ENCODE assay signal across 9 mouse cellular contexts in the genomic region with DNA sequence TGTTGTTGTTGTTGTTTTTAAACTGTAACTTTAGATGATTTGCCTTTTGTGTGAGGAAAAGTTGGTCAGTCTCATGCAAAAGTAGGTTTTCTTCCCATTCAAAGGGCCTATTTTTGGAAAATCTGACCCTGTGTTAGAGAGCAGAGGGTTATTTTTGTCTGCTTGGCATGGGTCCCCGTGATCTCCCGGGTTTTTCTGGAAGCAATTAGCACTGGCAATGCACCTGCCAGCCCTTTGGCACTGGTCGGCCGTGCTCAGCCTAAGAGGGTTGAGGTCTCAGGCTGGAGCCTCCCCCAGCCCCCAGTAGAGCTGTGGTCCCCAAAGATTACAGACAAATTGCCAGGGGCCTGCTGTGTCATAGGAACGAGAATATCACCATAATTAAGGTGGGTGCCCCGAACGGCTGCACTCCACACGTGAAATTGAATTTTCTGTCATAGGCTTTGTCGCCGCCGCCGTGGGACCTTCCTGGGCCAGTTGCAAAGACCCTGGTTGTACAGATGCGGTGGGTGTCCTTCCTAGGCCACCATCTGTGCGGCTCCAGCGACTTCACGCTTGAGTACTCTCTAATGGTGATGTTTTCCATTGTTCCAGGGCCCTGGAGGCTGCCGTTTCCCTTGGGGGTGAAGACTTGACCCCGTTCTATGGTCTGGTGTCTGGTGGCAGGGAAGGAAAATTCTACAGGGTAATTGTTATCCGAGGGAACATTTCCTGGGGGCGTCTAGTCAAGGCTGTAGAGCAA. TPM values are rescaled to one million over a fixed set of nuclear protein-coding genes. Genes with fewer than 3 reads are reported as not detected.
DNase-seq lines count a peak whose midpoint lies in the region; ATAC-seq and TF ChIP-seq lines count a peak whose summit lies in the region.
"Had no signal": no experiment of that assay in that cellular context is flagged by ENCODE, and none has a peak within 500 bp of the region (broad histone marks: within the 10 kb centered on the region; RNA-seq: fewer than 3 reads in every experiment).

No protein-coding gene starts in this region.

- H3K27me3 ChIP-seq in forebrain, embryonic 10.5 days (ENCODE audit: poor library complexity, severe bottlenecking): peaks cover 47% of the 10 kb centered on the region
- H3K27me3 ChIP-seq in forebrain, postnatal 0 days (ENCODE audit: insufficient read depth, low read length): no peaks in the 10 kb centered on the region
- no peaks in the 10 kb centered on the region for H3K27me3 ChIP-seq in embryonic facial prominence, embryonic 15.5 days
- peaks cover 14% of the 10 kb centered on the region for H3K27me3 ChIP-seq in hindbrain, embryonic 12.5 days

- 0 out of 2 replicates have a peak overlapping the region, but pooled peaks have one; percentile 5 for H3K4me3 ChIP-seq in forebrain, embryonic 10.5 days
- no peak overlapping the region for H3K4me3 ChIP-seq in forebrain, postnatal 0 days (ENCODE audit: low read depth, low read length)
- no peak overlapping the region for H3K4me3 ChIP-seq in embryonic facial prominence, embryonic 15.5 days (replicated peaks)
- H3K4me3 ChIP-seq in hindbrain, embryonic 12.5 days: no peak overlapping the region

- no peak for TF ChIP-seq CTCF in forebrain, postnatal 0 days (IDR thresholded peaks at IDR 0.05; ENCODE audit: low read depth)
- TF ChIP-seq CTCF in brain, embryonic 14.5 days (IDR thresholded peaks at IDR 0.05; ENCODE audit: borderline replicate concordance, extremely low read depth, insufficient read depth, insufficient read length): no peak

- 43% methylated on average over 20 of the region's 20 CpGs for WGBS in forebrain, embryonic 10.5 days
- 21% methylated on average over 20 of the region's 20 CpGs for WGBS in forebrain, postnatal 0 days
- 50% methylated on average over 20 of the region's 20 CpGs for WGBS in embryonic facial prominence, embryonic 15.5 days
- 27% methylated on average over 20 of the region's 20 CpGs for WGBS in hindbrain, embryonic 12.5 days

- no peak for TF ChIP-seq POLR2A in brain, embryonic 14.5 days (IDR thresholded peaks at IDR 0.05; ENCODE audit: borderline replicate concordance, extremely low read depth, insufficient read depth, insufficient read length, poor library complexity, severe bottlenecking)

- no peak; the same call in 1 of the 2 replicates for ATAC-seq in forebrain, postnatal 0 days
- ATAC-seq in embryonic facial prominence, embryonic 15.5 days (ENCODE audit: insufficient number of reproducible peaks, low FRiP score, low TSS enrichment, low read depth): peak; percentile 48; the same call in 1 of the 2 replicates
- peak; percentile 68; the same call in 1 of the 2 replicates for ATAC-seq in hindbrain, embryonic 12.5 days (ENCODE audit: low FRiP score)
- no peak for ATAC-seq in megakaryocyte-erythroid progenitor cell, adult 5-6 weeks (replicated peaks; ENCODE audit: low FRiP score, low TSS enrichment, poor library complexity, severe bottlenecking)

- H3K9me3 ChIP-seq in forebrain, embryonic 10.5 days: no peaks in the 10 kb centered on the region
- no peaks in the 10 kb centered on the region for H3K9me3 ChIP-seq in forebrain, postnatal 0 days (ENCODE audit: low read length)
- H3K9me3 ChIP-seq in embryonic facial prominence, embryonic 15.5 days (replicated peaks): no peaks in the 10 kb centered on the region
- H3K9me3 ChIP-seq in hindbrain, embryonic 12.5 days (replicated peaks): no peaks in the 10 kb centered on the region

- peak; percentile 58 for DNase-seq in forebrain, embryonic 10.5 days (ENCODE audit: extremely low spot score, low spot score)
- DNase-seq in forebrain, postnatal 0 days: no peak
- peak; percentile 64 for DNase-seq in brain, embryonic 14.5 days (ENCODE audit: low read depth)
- DNase-seq in right cerebral cortex, adult 18-20 months: no peak
- DNase-seq in lung, postnatal 36 days: no peak
- DNase-seq: thymus, postnatal 25 days had no signal

- no peak overlapping the region for H3K9ac ChIP-seq in forebrain, postnatal 0 days
- H3K9ac ChIP-seq in embryonic facial prominence, embryonic 15.5 days: no peak overlapping the region
- H3K9ac ChIP-seq in hindbrain, embryonic 12.5 days: no peak overlapping the region

- peaks cover 42% of the 10 kb centered on the region for H3K4me1 ChIP-seq in forebrain, embryonic 10.5 days
- peaks cover 15% of the 10 kb centered on the region for H3K4me1 ChIP-seq in forebrain, postnatal 0 days (ENCODE audit: insufficient read depth)
- peaks cover 18% of the 10 kb centered on the region for H3K4me1 ChIP-seq in embryonic facial prominence, embryonic 15.5 days
- peaks cover 23% of the 10 kb centered on the region for H3K4me1 ChIP-seq in hindbrain, embryonic 12.5 days

- no peak overlapping the region for H3K4me2 ChIP-seq in forebrain, postnatal 0 days (ENCODE audit: low read depth)
- H3K4me2 ChIP-seq in embryonic facial prominence, embryonic 15.5 days (replicated peaks): no peak overlapping the region
- H3K4me2 ChIP-seq in hindbrain, embryonic 12.5 days (replicated peaks): no peak overlapping the region

- H3K36me3 ChIP-seq in forebrain, embryonic 10.5 days (replicated peaks): no peaks in the 10 kb centered on the region
- no peaks in the 10 kb centered on the region for H3K36me3 ChIP-seq in forebrain, postnatal 0 days (ENCODE audit: insufficient read depth)
- no peaks in the 10 kb centered on the region for H3K36me3 ChIP-seq in embryonic facial prominence, embryonic 15.5 days
- H3K36me3 ChIP-seq in hindbrain, embryonic 12.5 days: no peaks in the 10 kb centered on the region

- peak overlapping the region; percentile 71 for H3K27ac ChIP-seq in forebrain, embryonic 10.5 days
- H3K27ac ChIP-seq in forebrain, postnatal 0 days (ENCODE audit: low read depth, low read length): no peak overlapping the region
- no peak overlapping the region for H3K27ac ChIP-seq in embryonic facial prominence, embryonic 15.5 days (replicated peaks)
- H3K27ac ChIP-seq in hindbrain, embryonic 12.5 days: no peak overlapping the region

RNA-seq across cellular contexts. Expression of gene Bcl7a, which starts 41.7 kb away (rescaled TPM):
- polyA plus RNA-seq in forebrain, embryonic 10.5 days (2016; fragmentation: Nextera tagmentation; extraction: Ambion mirVana): 38.4 and 41.8 TPM in 2 replicates
- total RNA-seq in forebrain, postnatal 0 days (2014; rRNA removed): 47.9 and 56.0 TPM in 2 replicates
- 37.2 and 38.3 TPM in 2 replicates for polyA plus RNA-seq in forebrain, postnatal 0 days (2015; fragmentation: Nextera tagmentation; extraction: Ambion mirVana)
- 46.4 and 53.2 TPM in 2 replicates for polyA plus RNA-seq in brain, embryonic 14.5 days (2012; rRNA removed)
- polyA plus RNA-seq in embryonic facial prominence, embryonic 15.5 days (2015; fragmentation: Nextera tagmentation; extraction: Ambion mirVana): 28.9 and 31.0 TPM in 2 replicates
- polyA plus RNA-seq in hindbrain, embryonic 12.5 days (2016; fragmentation: Nextera tagmentation; extraction: Ambion mirVana): 56.6 and 59.9 TPM in 2 replicates
- 34.6 and 46.7 TPM in 2 replicates for total RNA-seq in megakaryocyte-erythroid progenitor cell, adult 5-6 weeks (2014; fragmentation: Nextera tagmentation)
- total RNA-seq in megakaryocyte-erythroid progenitor cell, adult 5-6 weeks (2017): 18.7 and 26.4 TPM in 2 replicates

RNA-seq across cellular contexts. Expression of gene Wdr66, which starts 50.0 kb away (rescaled TPM):
- polyA plus RNA-seq in forebrain, embryonic 10.5 days (2016; fragmentation: Nextera tagmentation; extraction: Ambion mirVana): 1.4 and 1.5 TPM in 2 replicates
- total RNA-seq in forebrain, postnatal 0 days (2014; rRNA removed): 1.8 and 4.4 TPM in 2 replicates
- polyA plus RNA-seq in forebrain, postnatal 0 days (2015; fragmentation: Nextera tagmentation; extraction: Ambion mirVana): 1.1 and 2.0 TPM in 2 replicates
- 2.1 and 2.7 TPM in 2 replicates for polyA plus RNA-seq in brain, embryonic 14.5 days (2012; rRNA removed)
- 3.4 and 4.7 TPM in 2 replicates for polyA plus RNA-seq in embryonic facial prominence, embryonic 15.5 days (2015; fragmentation: Nextera tagmentation; extraction: Ambion mirVana)
- 3.7 and 6.0 TPM in 2 replicates for polyA plus RNA-seq in hindbrain, embryonic 12.5 days (2016; fragmentation: Nextera tagmentation; extraction: Ambion mirVana)
- not detected in 2 replicates for total RNA-seq in megakaryocyte-erythroid progenitor cell, adult 5-6 weeks (2014; fragmentation: Nextera tagmentation)
- total RNA-seq in megakaryocyte-erythroid progenitor cell, adult 5-6 weeks (2017): 0.28 TPM in 1 of 2 replicates, not detected in the other

Comparison
In these comparisons a context has a peak if more than half of its experiments do, and no peak if none do; other contexts are left out.
1. DNase-seq: peak in forebrain, embryonic 10.5 days (single experiment) and brain, embryonic 14.5 days (single experiment); none in forebrain, postnatal 0 days (single experiment), right cerebral cortex, adult 18-20 months (single experiment) and lung, postnatal 36 days (single experiment).
2. ATAC-seq: peak in embryonic facial prominence, embryonic 15.5 days (single experiment) and hindbrain, embryonic 12.5 days (single experiment); none in forebrain, postnatal 0 days (single experiment) and megakaryocyte-erythroid progenitor cell, adult 5-6 weeks (single experiment).